Mouse (Mus musculus) liver, embryonic 12.5 days (tissue): Measurements from ENCODE around the gene Rtbdn. TPM values are rescaled to one million over a fixed set of nuclear protein-coding genes. Genes with fewer than 3 reads are reported as not detected.

ENCODE experiments used
- ATAC-seq: fragments of 200-750 bp; cut with Nextera tagmentation; 2 replicates; pipeline ENCODE4 v1.8.0; 2017; ENCODE audit warnings: moderate number of reproducible peaks, mild to moderate bottlenecking, moderate library complexity
- H3K27ac ChIP-seq: fragments of 300-500 bp; sonication (generic); 2 replicates; pipeline ENCODE4 v1.5.1; 2016; ENCODE audit warnings: mild to moderate bottlenecking
- H3K27me3 ChIP-seq: fragments of 300-500 bp; sonication (generic); replicated peaks from 2 replicates; pipeline ENCODE4 v1.6.1; 2016; ENCODE audit warnings: mild to moderate bottlenecking, moderate library complexity
- H3K36me3 ChIP-seq: fragments of 300-500 bp; sonication (generic); 2 replicates; pipeline ENCODE4 v1.6.1; 2016; ENCODE audit warnings: mild to moderate bottlenecking, moderate library complexity
- H3K4me1 ChIP-seq: fragments of 300-500 bp; sonication (generic); 2 replicates; pipeline ENCODE4 v1.6.1; 2016
- H3K4me2 ChIP-seq: fragments of 300-500 bp; sonication (generic); 2 replicates; pipeline ENCODE4 v1.6.1; 2016; ENCODE audit warnings: mild to moderate bottlenecking, moderate library complexity
- H3K4me3 ChIP-seq: fragments of 300-500 bp; sonication (generic); 2 replicates; pipeline ENCODE4 v1.5.1; 2016; ENCODE audit warnings: mild to moderate bottlenecking, moderate library complexity
- H3K9ac ChIP-seq: fragments of 300-500 bp; sonication (generic); 2 replicates; pipeline ENCODE4 v1.6.1; 2016; ENCODE audit warnings: mild to moderate bottlenecking, moderate library complexity
- H3K9me3 ChIP-seq: fragments of 300-500 bp; sonication (generic); replicated peaks from 2 replicates; pipeline ENCODE4 v1.6.1; 2016; ENCODE audit warnings: mild to moderate bottlenecking, moderate library complexity
- WGBS: fragments of 180-500 bp; shearing (Covaris S2); methylation state at CpG from one replicate; pipeline ENCODE4 v1.1.7; 2016; ENCODE audit not compliant: insufficient replicate concordance; 5-methylcytosine and 5-hydroxymethylcytosine counted together
- polyA plus RNA-seq: library from polyadenylated mRNA; unstranded; fragments of >200 nt; fragmentation: Nextera tagmentation; extraction: Ambion mirVana; gene quantifications from 2 replicates; pipeline ENCODE4 v1.2.1, GENCODE M21; 2016

Gene Rtbdn
- polyA plus RNA-seq, 1 experiment from 2014 or later: 0.39 TPM

GRCm38 (mm10) chr8:84944478-84945160, 2.2 kb upstream of the Rtbdn start:
- peaks cover 29% of the 10 kb centered on the region for H3K4me1 ChIP-seq
- 4% methylated on average over 26 of the region's 26 CpGs for WGBS
- peak overlapping the region; percentile 7 for H3K4me3 ChIP-seq
- peak overlapping the region; percentile 43 for H3K4me2 ChIP-seq
- no peaks in the 10 kb centered on the region for H3K36me3 ChIP-seq
- H3K27ac ChIP-seq: no peak overlapping the region
- ATAC-seq: peak; percentile 85
- H3K9me3 ChIP-seq: no peaks in the 10 kb centered on the region
- peaks cover 95% of the 10 kb centered on the region for H3K27me3 ChIP-seq
- no peak overlapping the region for H3K9ac ChIP-seq

- H3K4me3 ChIP-seq: peak overlapping the region; percentile 44; the same call in 1 of the 2 replicates
These were observed 1.6 kb upstream of the Rtbdn start for GRCm38 (mm10) chr8:84945235-84945632.

GRCm38 (mm10) chr8:84945633-84946527, 911 bp upstream of the Rtbdn start:
- WGBS: under 1% methylated on average over 54 of the region's 67 CpGs
- H3K9me3 ChIP-seq: no peaks in the 10 kb centered on the region
- H3K9ac ChIP-seq: no peak overlapping the region
- peak overlapping the region; percentile 67 for H3K4me2 ChIP-seq
- H3K4me1 ChIP-seq: peaks cover 32% of the 10 kb centered on the region
- no peak overlapping the region for H3K27ac ChIP-seq
- peak overlapping the region; percentile 44 for H3K4me3 ChIP-seq
- H3K27me3 ChIP-seq: peaks cover 95% of the 10 kb centered on the region
- ATAC-seq: peak; percentile 9; the same call in 1 of the 2 replicates
- no peaks in the 10 kb centered on the region for H3K36me3 ChIP-seq

More at GRCm38 (mm10) chr8:84945235-84945632, 1.6 kb upstream of the Rtbdn start:
- Histone ChIP-seq H3K4me1 (peaks cover 32% of the 10 kb centered on the region), H3K27ac (no peak overlapping the region), H3K36me3 (no peaks in the 10 kb centered on the region), H3K9me3 (no peaks in the 10 kb centered on the region), H3K4me2 (peak overlapping the region; percentile 67; the same call in 1 of the 2 replicates), H3K9ac (no peak overlapping the region), H3K27me3 (peaks cover 95% of the 10 kb centered on the region)
- 10% methylated on average over 11 of the region's 11 CpGs for WGBS
- peak; percentile 16; the same call in 1 of the 2 replicates for ATAC-seq

GRCm38 (mm10) chr8:84947241-84947545, 402 bp downstream of the Rtbdn start:
- 10% methylated on average over 9 of the region's 9 CpGs for WGBS
- ATAC-seq: no peak
- no peak overlapping the region for H3K4me3 ChIP-seq
- H3K27me3 ChIP-seq: peaks cover 94% of the 10 kb centered on the region
- H3K4me2 ChIP-seq: no peak overlapping the region
- no peak overlapping the region for H3K27ac ChIP-seq
- no peak overlapping the region for H3K9ac ChIP-seq
- H3K9me3 ChIP-seq: no peaks in the 10 kb centered on the region
- H3K36me3 ChIP-seq: no peaks in the 10 kb centered on the region
- peaks cover 32% of the 10 kb centered on the region for H3K4me1 ChIP-seq

- Histone ChIP-seq H3K27ac (no peak overlapping the region), H3K36me3 (no peaks in the 10 kb centered on the region), H3K27me3 (peaks cover 88% of the 10 kb centered on the region), H3K4me1 (peaks cover 32% of the 10 kb centered on the region), H3K4me3 (no peak overlapping the region), H3K4me2 (no peak overlapping the region), H3K9me3 (no peaks in the 10 kb centered on the region), H3K9ac (no peak overlapping the region)
- ATAC-seq: no peak
- WGBS: 16% methylated on average over 12 of the region's 12 CpGs
These were observed 3.0 kb downstream of the Rtbdn start for GRCm38 (mm10) chr8:84949753-84950152.

- Histone ChIP-seq H3K36me3 (peaks cover 22% of the 10 kb centered on the region), H3K27ac (no peak overlapping the region), H3K4me3 (0 out of 2 replicates have a peak overlapping the region, but pooled peaks have one; percentile 1), H3K4me1 (peaks cover 12% of the 10 kb centered on the region), H3K9ac (no peak overlapping the region), H3K4me2 (peak overlapping the region; percentile 38), H3K27me3 (peaks cover 60% of the 10 kb centered on the region), H3K9me3 (no peaks in the 10 kb centered on the region)
- 6% methylated on average over 18 of the region's 18 CpGs for WGBS
- peak; percentile 66 for ATAC-seq
These were observed 5.9 kb downstream of the Rtbdn start for GRCm38 (mm10) chr8:84952612-84953255.

GRCm38 (mm10) chr8:84956768-84957167, 10.0 kb downstream of the Rtbdn start:
- Histone ChIP-seq H3K4me2 (no peak overlapping the region), H3K36me3 (peaks cover 62% of the 10 kb centered on the region), H3K27me3 (peaks cover 21% of the 10 kb centered on the region), H3K4me3 (no peak overlapping the region), H3K4me1 (peaks cover 9% of the 10 kb centered on the region), H3K9me3 (no peaks in the 10 kb centered on the region), H3K27ac (no peak overlapping the region), H3K9ac (no peak overlapping the region)
- ATAC-seq: no peak
- 45% methylated on average over 2 of the region's 2 CpGs for WGBS

- Histone ChIP-seq H3K4me2 (no peak overlapping the region), H3K4me1 (peaks cover 11% of the 10 kb centered on the region), H3K9me3 (no peaks in the 10 kb centered on the region), H3K36me3 (peaks cover 86% of the 10 kb centered on the region), H3K27ac (no peak overlapping the region), H3K9ac (no peak overlapping the region), H3K4me3 (no peak overlapping the region), H3K27me3 (no peaks in the 10 kb centered on the region; the same call in 1 of the 2 replicates)
- ATAC-seq: no peak
- WGBS: 85% methylated on average over 7 of the region's 7 CpGs
These were observed 13.0 kb downstream of the Rtbdn start for GRCm38 (mm10) chr8:84959811-84960210.

GRCm38 (mm10) chr8:84963952-84964351, 17.2 kb downstream of the Rtbdn start:
- Histone ChIP-seq H3K4me1 (peaks cover 47% of the 10 kb centered on the region), H3K27me3 (no peaks in the 10 kb centered on the region), H3K27ac (no peak overlapping the region), H3K36me3 (peaks cover 52% of the 10 kb centered on the region), H3K9ac (no peak overlapping the region), H3K4me2 (peak overlapping the region; percentile 94), H3K9me3 (no peaks in the 10 kb centered on the region), H3K4me3 (peak overlapping the region; percentile 84)
- WGBS: 76% methylated on average over 4 of the region's 4 CpGs
- no peak for ATAC-seq

GRCm38 (mm10) chr8:84965731-84966291, 19.0 kb downstream of the Rtbdn start:
- ATAC-seq: peak; percentile 76
- Histone ChIP-seq H3K9ac (peak overlapping the region; percentile 89), H3K36me3 (peaks cover 41% of the 10 kb centered on the region), H3K4me2 (peak overlapping the region; percentile 94), H3K27me3 (no peaks in the 10 kb centered on the region), H3K9me3 (no peaks in the 10 kb centered on the region), H3K4me3 (peak overlapping the region; percentile 84), H3K4me1 (peaks cover 53% of the 10 kb centered on the region), H3K27ac (peak overlapping the region; percentile 97)
- whole genome bisulfite sequencing: under 1% methylated on average over 41 of the region's 41 CpGs

GRCm38 (mm10) chr8:84966603-84967002, 19.8 kb downstream of the Rtbdn start:
- Histone ChIP-seq H3K9me3 (no peaks in the 10 kb centered on the region), H3K27ac (peak overlapping the region; percentile 97), H3K36me3 (peaks cover 41% of the 10 kb centered on the region), H3K4me1 (peaks cover 61% of the 10 kb centered on the region), H3K27me3 (no peaks in the 10 kb centered on the region), H3K4me3 (peak overlapping the region; percentile 84), H3K4me2 (peak overlapping the region; percentile 94), H3K9ac (peak overlapping the region; percentile 62)
- no peak for ATAC-seq
- WGBS: 11% methylated on average over 3 of the region's 3 CpGs
